ENCODE assay signal across 8 mouse cellular contexts in the genomic region with DNA sequence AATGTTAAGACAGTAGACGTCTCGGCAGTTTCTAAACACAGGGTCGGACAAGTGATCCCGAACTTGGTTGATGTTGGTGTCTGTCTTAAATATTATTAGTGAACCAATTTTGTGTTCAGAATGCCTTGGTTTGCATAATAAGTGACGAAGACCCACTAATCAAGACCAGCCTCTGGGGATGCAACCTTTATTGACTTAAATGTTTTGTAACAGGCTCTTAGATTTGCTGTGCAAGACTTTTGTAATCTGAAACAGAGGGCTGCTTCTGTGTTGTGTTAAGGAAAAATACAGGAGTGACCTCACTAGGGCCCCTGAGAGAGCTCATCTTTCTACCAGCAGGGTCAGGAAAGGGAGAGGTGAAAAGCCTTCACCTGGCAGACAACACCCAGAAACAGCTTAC.
DNase-seq lines count a peak whose midpoint lies in the region; ATAC-seq and TF ChIP-seq lines count a peak whose summit lies in the region.

No protein-coding gene starts in this region.

- H3K4me3 ChIP-seq in layer of hippocampus, adult 2 months, result peak overlapping the region; percentile 40
- H3K4me3 ChIP-seq in forebrain, embryonic 14.5 days (ENCODE audit: low read depth, low read length), result no peak overlapping the region
- H3K4me3 ChIP-seq in intestine, postnatal 0 days (ENCODE audit: low read depth, low read length), result no peak overlapping the region; the same call in 1 of the 2 replicates
- H3K4me3 ChIP-seq in neural tube, embryonic 13.5 days, result 0 out of 2 replicates have a peak overlapping the region, but pooled peaks have one; percentile 20

- no peak for DNase-seq in layer of hippocampus, adult 2 months (ENCODE audit: low spot score in 2 of 2)
- no peak for DNase-seq in layer of hippocampus, adult 18-20 months (ENCODE audit: low spot score in 2 of 2)
- no peak for DNase-seq in forebrain, embryonic 14.5 days (ENCODE audit: low spot score)
- DNase-seq in adrenal gland, postnatal 36 days, result no peak
- no peak for DNase-seq in thymus, postnatal 0 days (ENCODE audit: low spot score)

- ATAC-seq in forebrain, embryonic 14.5 days, result no peak
- ATAC-seq in intestine, postnatal 0 days, result no peak
- ATAC-seq in neural tube, embryonic 13.5 days (ENCODE audit: low read depth), result no peak
- ATAC-seq in megakaryocyte progenitor cell, adult 5-6 weeks (replicated peaks; ENCODE audit: poor library complexity), result no peak

- H3K4me2 ChIP-seq in forebrain, embryonic 14.5 days (ENCODE audit: low read length), result peak overlapping the region; percentile 46
- H3K4me2 ChIP-seq in intestine, postnatal 0 days (replicated peaks; ENCODE audit: low read depth), result peak overlapping the region; percentile 55
- H3K4me2 ChIP-seq in neural tube, embryonic 13.5 days, result peak overlapping the region; percentile 49

- no peak for TF ChIP-seq CTCF in layer of hippocampus, adult 2 months (conservative IDR thresholded peaks at IDR 0.05)
- no peak for TF ChIP-seq CTCF in intestine, postnatal 0 days (IDR thresholded peaks at IDR 0.05; ENCODE audit: low read depth)

- no peaks in the 10 kb centered on the region for H3K27me3 ChIP-seq in forebrain, embryonic 14.5 days (replicated peaks; ENCODE audit: control insufficient read depth, insufficient read depth, low read length)
- H3K27me3 ChIP-seq in intestine, postnatal 0 days (replicated peaks; ENCODE audit: control insufficient read depth, insufficient read depth, low read length), result no peaks in the 10 kb centered on the region
- H3K27me3 ChIP-seq in neural tube, embryonic 13.5 days, result no peaks in the 10 kb centered on the region; the same call in 1 of the 2 replicates

- whole genome bisulfite sequencing in forebrain, embryonic 14.5 days, result 88% methylated on average over 5 of the region's 5 CpGs
- 80% methylated on average over 5 of the region's 5 CpGs for WGBS in intestine, postnatal 0 days
- WGBS in neural tube, embryonic 13.5 days, result 82% methylated on average over 5 of the region's 5 CpGs

- peak overlapping the region; percentile 59; the same call in 1 of the 2 replicates for H3K9ac ChIP-seq in forebrain, embryonic 14.5 days (ENCODE audit: low read length)
- H3K9ac ChIP-seq in intestine, postnatal 0 days (ENCODE audit: low read depth, low read length), result no peak overlapping the region
- no peak overlapping the region for H3K9ac ChIP-seq in neural tube, embryonic 13.5 days

- H3K27ac ChIP-seq in layer of hippocampus, adult 2 months, result peak overlapping the region; percentile 48; the same call in 1 of the 2 replicates
- H3K27ac ChIP-seq in forebrain, embryonic 14.5 days (ENCODE audit: low read depth, low read length), result no peak overlapping the region
- no peak overlapping the region for H3K27ac ChIP-seq in intestine, postnatal 0 days (ENCODE audit: low read depth, low read length)
- H3K27ac ChIP-seq in neural tube, embryonic 13.5 days (replicated peaks), result no peak overlapping the region

- no peaks in the 10 kb centered on the region for H3K36me3 ChIP-seq in forebrain, embryonic 14.5 days (ENCODE audit: control insufficient read depth, insufficient read depth, low read length)
- H3K36me3 ChIP-seq in intestine, postnatal 0 days (ENCODE audit: control insufficient read depth, insufficient read depth), result no peaks in the 10 kb centered on the region
- no peaks in the 10 kb centered on the region for H3K36me3 ChIP-seq in neural tube, embryonic 13.5 days

- no peaks in the 10 kb centered on the region for H3K4me1 ChIP-seq in forebrain, embryonic 14.5 days (ENCODE audit: control insufficient read depth, insufficient read depth, low read length)
- H3K4me1 ChIP-seq in intestine, postnatal 0 days (replicated peaks; ENCODE audit: control insufficient read depth, insufficient read depth, low read length), result no peaks in the 10 kb centered on the region
- no peaks in the 10 kb centered on the region; the same call in 1 of the 2 replicates for H3K4me1 ChIP-seq in neural tube, embryonic 13.5 days (replicated peaks)

- H3K9me3 ChIP-seq in forebrain, embryonic 14.5 days (replicated peaks; ENCODE audit: control insufficient read depth, low read length), result no peaks in the 10 kb centered on the region
- H3K9me3 ChIP-seq in intestine, postnatal 0 days (ENCODE audit: control insufficient read depth), result no peaks in the 10 kb centered on the region
- no peaks in the 10 kb centered on the region for H3K9me3 ChIP-seq in neural tube, embryonic 13.5 days

Comparison
In these comparisons a context has a peak if more than half of its experiments do, and no peak if none do; other contexts are left out.
1. H3K4me3 ChIP-seq: peak in layer of hippocampus, adult 2 months (single experiment) and neural tube, embryonic 13.5 days (single experiment); none in forebrain, embryonic 14.5 days (single experiment) and intestine, postnatal 0 days (single experiment).
2. Peak in every context shown above with its lines, with median percentiles within 50 percentile points of each other: H3K4me2 ChIP-seq.